Mouse (Mus musculus): Measurements from ENCODE around the gene Arfgap1. TPM values are rescaled to one million over a fixed set of nuclear protein-coding genes. Genes with fewer than 3 reads are reported as not detected.

Gene Arfgap1
- total and polyA plus RNA-seq, 3 experiments, result 50.5 to 57.1 TPM; not detected in 1

DNA sequence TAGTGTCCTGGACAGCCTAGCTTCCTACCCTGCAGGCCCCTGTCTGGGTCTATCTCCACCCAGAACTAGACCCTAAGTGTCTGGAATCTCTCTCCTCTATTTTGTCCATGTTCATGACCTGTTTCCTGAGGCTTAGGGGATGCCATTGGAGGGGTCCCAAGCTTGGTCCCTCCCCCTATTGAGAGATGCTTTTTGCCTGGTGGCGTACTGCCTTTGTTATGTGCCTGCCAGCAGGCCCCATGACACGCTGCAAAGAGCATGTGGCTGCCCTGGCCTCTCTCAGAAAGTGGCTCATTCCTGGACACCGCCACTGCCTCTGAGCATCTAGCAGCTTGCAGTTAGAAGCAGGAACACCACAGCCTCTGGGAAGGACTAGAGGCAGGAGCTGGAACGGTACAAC, 38.3 kb upstream of the Arfgap1 start, which contains the start of gene Birc7:
TSS of gene Birc7 (plus strand) at position 301 of the 400 bp plus-strand sequence.
- H3K36me3 ChIP-seq (ENCODE audit: control insufficient read depth in 1 of 2, insufficient read depth in 2 of 2, low read length in 2 of 2), result no peaks in the 10 kb centered on the region
- H3K9ac ChIP-seq (ENCODE audit: control insufficient read depth, low read depth, low read length, poor library complexity, severe bottlenecking), result no peak within 1 kb of the TSS
- H3K27ac ChIP-seq (ENCODE audit: control insufficient read depth, low read depth, low read length), result no peak within 1 kb of the TSS
- no peak for DNase-seq (ENCODE audit: low read depth, low spot score)
- no peaks in the 10 kb centered on the region for H3K9me3 ChIP-seq (replicated peaks; ENCODE audit: insufficient read depth, low read length)
- TF ChIP-seq CHD2 (IDR thresholded peaks at IDR 0.05; ENCODE audit: low read length) (no peak), MXI1 (IDR thresholded peaks at IDR 0.05; ENCODE audit: low read depth, low read length) (no peak), JUND (IDR thresholded peaks at IDR 0.05; ENCODE audit: low read depth, low read length) (no peak)
- H3K4me3 ChIP-seq (ENCODE audit: control insufficient read depth in 1 of 2, insufficient read depth in 1 of 2, low read depth in 2 of 2, low read length in 2 of 2), result no peak within 1 kb of the TSS
- no peaks in the 10 kb centered on the region for H3K79me2 ChIP-seq (ENCODE audit: control insufficient read depth, insufficient read depth, low read length, poor library complexity)
- peaks cover 3 to 11% of the 10 kb centered on the region in 2 experiments; a peak in 3 of 4 replicates for H3K27me3 ChIP-seq (ENCODE audit: control insufficient read depth in 1 of 2, insufficient read depth in 2 of 2, low read length in 2 of 2)
- H3K4me1 ChIP-seq (ENCODE audit: control insufficient read depth in 1 of 2, insufficient read depth in 2 of 2, low read length in 2 of 2), result no peaks in the 10 kb centered on the region

GRCm38 (mm10) chr2:180932418-180932817, 34.6 kb upstream of the Arfgap1 start:
- no peaks in the 10 kb centered on the region for H3K9me3 ChIP-seq (replicated peaks; ENCODE audit: insufficient read depth, low read length)
- no peak overlapping the region for H3K4me3 ChIP-seq (ENCODE audit: control insufficient read depth in 1 of 2, insufficient read depth in 1 of 2, low read depth in 2 of 2, low read length in 2 of 2)
- no peaks in the 10 kb centered on the region for H3K36me3 ChIP-seq (ENCODE audit: control insufficient read depth in 1 of 2, insufficient read depth in 2 of 2, low read length in 2 of 2)
- DNase-seq (ENCODE audit: low read depth, low spot score), result no peak
- TF ChIP-seq UBTF (IDR thresholded peaks at IDR 0.05; ENCODE audit: borderline replicate concordance, insufficient read depth, low read depth, low read length), result no peak
- no peak for TF ChIP-seq CHD1 (IDR thresholded peaks at IDR 0.05; ENCODE audit: low read depth, low read length)
- no peak for TF ChIP-seq JUND (IDR thresholded peaks at IDR 0.05; ENCODE audit: low read depth, low read length)
- no peak for TF ChIP-seq ZNF384 (IDR thresholded peaks at IDR 0.05; ENCODE audit: low read depth, low read length)
- TF ChIP-seq POLR2AphosphoS5 (IDR thresholded peaks at IDR 0.05; ENCODE audit: borderline replicate concordance, low read depth, low read length), result no peak
- TF ChIP-seq ELF1 (IDR thresholded peaks at IDR 0.05; ENCODE audit: low read depth, low read length), result no peak
- TF ChIP-seq ZMIZ1 (IDR thresholded peaks at IDR 0.05; ENCODE audit: low read depth, low read length), result no peak
- no peak for TF ChIP-seq TCF12 (IDR thresholded peaks at IDR 0.05; ENCODE audit: low read depth, low read length)
- TF ChIP-seq SIN3A (IDR thresholded peaks at IDR 0.05; ENCODE audit: low read length), result no peak
- no peak for TF ChIP-seq POLR2AphosphoS2 (IDR thresholded peaks at IDR 0.05; ENCODE audit: low read length)
- TF ChIP-seq ZKSCAN1 (IDR thresholded peaks at IDR 0.05; ENCODE audit: low read depth, low read length), result no peak
- no peak for TF ChIP-seq TBP (IDR thresholded peaks at IDR 0.05; ENCODE audit: low read depth, low read length)
- TF ChIP-seq NRF1 (IDR thresholded peaks at IDR 0.05; ENCODE audit: insufficient read depth, low read depth, low read length, poor library complexity, severe bottlenecking), result no peak
- no peak for TF ChIP-seq TAL1 (IDR thresholded peaks at IDR 0.05; ENCODE audit: low read length)
- no peak for TF ChIP-seq NELFE (IDR thresholded peaks at IDR 0.05; ENCODE audit: low read depth, low read length)
- TF ChIP-seq HCFC1 (IDR thresholded peaks at IDR 0.05; ENCODE audit: low read depth, low read length), result no peak
- no peak for TF ChIP-seq BHLHE40 (IDR thresholded peaks at IDR 0.05; ENCODE audit: borderline replicate concordance, low read depth, low read length)
- TF ChIP-seq POLR2A (IDR thresholded peaks at IDR 0.05; ENCODE audit: control insufficient read depth in 1 of 2, insufficient read depth in 1 of 2, low read depth in 1 of 2, low read length in 2 of 2, poor library complexity in 1 of 2), result no peak
- H3K9ac ChIP-seq (ENCODE audit: control insufficient read depth, low read depth, low read length, poor library complexity, severe bottlenecking), result no peak overlapping the region
- H3K4me1 ChIP-seq (ENCODE audit: control insufficient read depth in 1 of 2, insufficient read depth in 2 of 2, low read length in 2 of 2), result no peaks in the 10 kb centered on the region
- H3K27me3 ChIP-seq (ENCODE audit: control insufficient read depth in 1 of 2, insufficient read depth in 2 of 2, low read length in 2 of 2), result peaks cover 7 to 21% of the 10 kb centered on the region in 2 experiments
- H3K27ac ChIP-seq (ENCODE audit: control insufficient read depth, low read depth, low read length), result no peak overlapping the region
- no peaks in the 10 kb centered on the region for H3K79me2 ChIP-seq (ENCODE audit: control insufficient read depth, insufficient read depth, low read length, poor library complexity)
